Mouse (Mus musculus) hindbrain, postnatal 0 days (tissue): ENCODE data around the gene Btbd11. TPM values are rescaled to one million over a fixed set of nuclear protein-coding genes. Genes with fewer than 3 reads are reported as not detected.

Experiments used
- ATAC-seq: fragments of 200-750 bp; cut with Nextera tagmentation; 2 replicates; pipeline ENCODE4 v1.8.0; 2017; ENCODE audit warnings: mild to moderate bottlenecking, moderate TSS enrichment, moderate library complexity
- DNase-seq: peaks from one replicate; pipeline ENCODE4 v3.0.0-alpha.2; 2015; ENCODE audit warnings: low spot score
- H3K27ac ChIP-seq: fragments of 300-500 bp; sonication (generic); 2 replicates; pipeline ENCODE4 v1.5.1; 2014; ENCODE audit warnings: mild to moderate bottlenecking
- H3K27me3 ChIP-seq: fragments of 300-500 bp; sonication (generic); 2 replicates; pipeline ENCODE4 v1.6.1; 2014; ENCODE audit warnings: low read length, mixed read lengths; ENCODE audit not compliant: insufficient read depth
- H3K36me3 ChIP-seq: fragments of 300-500 bp; sonication (generic); 2 replicates; pipeline ENCODE4 v1.6.1; 2014; ENCODE audit warnings: low read length, mixed read lengths; ENCODE audit not compliant: insufficient read depth
- H3K4me1 ChIP-seq: fragments of 300-500 bp; sonication (generic); 2 replicates; pipeline ENCODE4 v1.6.1; 2014; ENCODE audit warnings: antibody characterized with exemption, low read length, mixed read lengths; ENCODE audit not compliant: insufficient read depth
- H3K4me2 ChIP-seq: fragments of 300-500 bp; sonication (generic); 2 replicates; pipeline ENCODE4 v1.6.1; 2014; ENCODE audit warnings: low read depth, mild to moderate bottlenecking, low read length, moderate library complexity, mixed read lengths
- H3K4me3 ChIP-seq: fragments of 300-500 bp; sonication (generic); 2 replicates; pipeline ENCODE4 v1.5.1; 2014; ENCODE audit warnings: low read length
- H3K9ac ChIP-seq: fragments of 300-500 bp; sonication (generic); replicated peaks from 2 replicates; pipeline ENCODE4 v1.6.1; 2014; ENCODE audit warnings: mild to moderate bottlenecking, low read length, moderate library complexity, mixed read lengths
- H3K9me3 ChIP-seq: fragments of 300-500 bp; sonication (generic); 2 replicates; pipeline ENCODE4 v1.6.1; 2016; ENCODE audit warnings: low read length, mixed read lengths
- CTCF ChIP-seq: IDR thresholded peaks from 2 replicates; pipeline ENCODE4 v1.5.1; 2016; ENCODE audit warnings: antibody characterized with exemption, control low read depth, low read depth
- WGBS: fragments of 180-500 bp; shearing (Covaris S2); extraction: QIAGEN DNeasy Blood & Tissue Kit; methylation state at CpG from one replicate; pipeline ENCODE4 v1.1.7; 2014; 5-methylcytosine and 5-hydroxymethylcytosine counted together
- polyA plus RNA-seq: library from polyadenylated mRNA; unstranded; fragments of >200 nt; fragmentation: Nextera tagmentation; extraction: Ambion mirVana; gene quantifications from 2 replicates; pipeline ENCODE4 v1.2.1, GENCODE M21; 2015
- total RNA-seq: library from RNA; depleted of rRNA; stranded (reverse); fragments of >200 nt; gene quantifications from 2 replicates; pipeline ENCODE4 v1.2.3, GENCODE M21; 2014

Gene Btbd11
- total and polyA plus RNA-seq, 2 experiments from 2014 or later = 21.2 to 72.9 TPM

DNA sequence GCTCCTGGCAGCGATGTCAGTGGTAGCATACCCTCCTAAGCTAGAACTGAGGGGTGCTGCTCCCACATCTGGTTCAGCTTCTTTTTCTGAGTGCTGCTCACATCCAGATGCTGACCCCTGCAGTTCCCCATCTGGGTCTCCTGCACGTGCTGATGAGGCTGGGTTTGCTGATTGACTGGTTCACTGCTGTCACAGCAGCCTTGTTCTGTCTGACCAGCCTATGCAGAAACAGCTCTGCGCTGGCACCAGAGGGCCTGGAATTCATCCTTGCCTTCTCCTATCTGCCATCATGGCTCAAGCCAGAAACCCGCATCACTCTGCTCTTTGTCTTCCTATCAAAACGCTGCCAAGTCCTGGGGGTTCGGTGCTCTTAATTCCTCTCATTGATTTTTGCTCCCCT, 95.9 kb downstream of the Btbd11 start:
- peaks cover 24% of the 10 kb centered on the region for H3K4me1 ChIP-seq
- 0 out of 2 replicates have a peak overlapping the region, but pooled peaks have one; percentile 2 for H3K9ac ChIP-seq
- ATAC-seq (peak; percentile 34; the same call in 1 of the 2 replicates), DNase-seq (peak; percentile 42)
- peak; percentile 11; the same call in 1 of the 2 replicates for TF ChIP-seq CTCF
- H3K27ac ChIP-seq = peak overlapping the region; percentile 12
- H3K27me3 ChIP-seq = no peaks in the 10 kb centered on the region
- no peak overlapping the region for H3K4me3 ChIP-seq
- H3K9me3 ChIP-seq = no peaks in the 10 kb centered on the region
- H3K36me3 ChIP-seq = no peaks in the 10 kb centered on the region
- H3K4me2 ChIP-seq = no peak overlapping the region
- WGBS = 17% methylated on average over 6 of the region's 6 CpGs

DNA sequence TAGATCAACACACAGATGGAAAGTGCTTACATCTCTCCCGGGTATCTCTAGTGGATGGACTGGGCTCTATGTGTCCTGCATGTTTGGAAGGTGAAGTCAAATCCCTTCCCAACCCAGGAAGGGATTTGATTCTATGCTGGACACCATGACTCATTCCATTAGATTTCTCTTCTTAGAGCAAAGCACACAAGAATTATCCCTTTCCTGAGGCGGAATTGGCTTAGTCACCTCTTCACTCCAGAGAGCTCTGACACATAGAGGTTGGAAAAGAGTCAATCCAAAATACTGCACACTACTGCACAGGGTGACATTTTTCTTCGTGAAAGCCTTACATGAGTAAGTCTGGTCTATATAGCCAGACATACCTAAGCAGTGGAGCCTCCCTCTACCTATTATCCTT, 99.8 kb downstream of the Btbd11 start:
- no peak for DNase-seq
- Histone ChIP-seq H3K4me3 (no peak overlapping the region), H3K9me3 (no peaks in the 10 kb centered on the region), H3K4me2 (no peak overlapping the region), H3K27me3 (no peaks in the 10 kb centered on the region), H3K9ac (no peak overlapping the region), H3K4me1 (peaks cover 14% of the 10 kb centered on the region), H3K27ac (no peak overlapping the region), H3K36me3 (no peaks in the 10 kb centered on the region)
- WGBS = 94% methylated on average over 3 of the region's 3 CpGs
- ATAC-seq = no peak
- no peak for TF ChIP-seq CTCF

DNA sequence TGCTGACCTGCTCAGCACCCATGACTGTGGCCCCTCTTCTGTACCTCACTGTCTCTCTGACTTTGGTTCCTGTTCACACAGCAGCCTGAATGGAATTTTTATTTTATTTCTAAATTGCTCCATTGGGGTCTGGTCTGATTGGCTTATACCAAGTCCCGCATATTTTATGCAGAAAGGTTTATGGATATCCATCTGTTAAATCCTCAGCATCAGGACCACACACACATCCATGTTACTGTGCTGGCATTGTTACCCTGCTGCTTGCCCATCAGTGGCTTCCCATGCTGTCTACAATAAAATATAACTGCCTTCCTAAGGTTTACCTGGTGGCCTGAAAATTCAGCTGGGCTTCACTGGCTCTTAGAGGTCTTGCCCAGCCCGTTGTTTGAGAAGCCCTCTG, 106.0 kb downstream of the Btbd11 start:
- no peak for DNase-seq
- ATAC-seq = no peak
- Histone ChIP-seq H3K9me3 (no peaks in the 10 kb centered on the region), H3K4me3 (no peak overlapping the region), H3K27ac (no peak overlapping the region), H3K4me2 (no peak overlapping the region), H3K36me3 (no peaks in the 10 kb centered on the region), H3K4me1 (no peaks in the 10 kb centered on the region), H3K27me3 (no peaks in the 10 kb centered on the region), H3K9ac (no peak overlapping the region)
- no peak for TF ChIP-seq CTCF
- 82% methylated on average over 2 of the region's 2 CpGs for WGBS

DNA sequence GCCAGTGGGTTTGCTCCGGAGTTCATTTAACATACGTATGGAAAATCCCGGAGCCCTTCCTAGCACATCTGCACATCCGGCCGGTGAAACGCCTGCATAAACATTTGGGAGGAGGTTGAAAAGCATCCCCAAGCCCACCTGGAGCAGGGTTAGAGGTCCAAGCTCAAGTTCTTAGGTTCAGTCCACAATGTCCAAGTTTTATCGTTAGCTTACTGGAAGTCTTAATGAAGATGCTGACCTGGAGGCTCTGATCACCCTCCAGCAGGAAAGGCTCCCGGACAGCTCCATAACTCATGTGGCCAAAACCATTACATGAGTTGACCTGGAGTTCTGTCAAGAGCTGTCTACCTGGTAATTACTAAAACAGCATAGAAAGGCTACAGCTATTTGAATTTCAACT, 109.7 kb downstream of the Btbd11 start:
- 93% methylated on average over 8 of the region's 8 CpGs for WGBS
- H3K27me3 ChIP-seq = no peaks in the 10 kb centered on the region
- H3K4me1 ChIP-seq = no peaks in the 10 kb centered on the region
- no peak overlapping the region for H3K9ac ChIP-seq
- H3K36me3 ChIP-seq = no peaks in the 10 kb centered on the region
- H3K27ac ChIP-seq = no peak overlapping the region
- H3K9me3 ChIP-seq = no peaks in the 10 kb centered on the region
- H3K4me3 ChIP-seq = no peak overlapping the region
- no peak overlapping the region for H3K4me2 ChIP-seq
- TF ChIP-seq CTCF = no peak
- DNase-seq = no peak
- ATAC-seq = no peak

DNA sequence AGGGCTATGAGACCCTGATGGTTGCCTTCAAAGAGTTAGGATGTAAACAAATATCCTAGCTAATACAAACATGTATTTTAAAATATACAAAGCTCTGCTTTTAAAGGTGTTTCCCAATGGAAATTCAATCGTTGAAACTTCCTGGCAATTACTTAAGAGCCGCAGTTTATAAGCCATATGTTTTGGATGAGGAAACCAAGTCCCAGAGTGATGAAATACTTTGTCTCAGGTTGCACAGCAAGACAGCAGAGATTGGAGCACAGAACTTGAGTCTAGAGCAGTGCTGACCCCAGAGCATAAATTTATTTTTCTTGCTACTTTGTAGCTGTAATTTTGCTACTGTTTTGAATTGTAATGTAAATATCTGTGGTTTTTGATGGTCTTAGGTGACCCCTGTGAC, 110.4 kb downstream of the Btbd11 start:
- Histone ChIP-seq H3K4me3 (no peak overlapping the region), H3K27me3 (no peaks in the 10 kb centered on the region), H3K9me3 (no peaks in the 10 kb centered on the region), H3K36me3 (no peaks in the 10 kb centered on the region), H3K9ac (no peak overlapping the region), H3K4me2 (no peak overlapping the region), H3K27ac (no peak overlapping the region), H3K4me1 (no peaks in the 10 kb centered on the region)
- ATAC-seq = no peak
- 75% methylated on average over 2 of the region's 2 CpGs for WGBS
- no peak for DNase-seq
- TF ChIP-seq CTCF = no peak

DNA sequence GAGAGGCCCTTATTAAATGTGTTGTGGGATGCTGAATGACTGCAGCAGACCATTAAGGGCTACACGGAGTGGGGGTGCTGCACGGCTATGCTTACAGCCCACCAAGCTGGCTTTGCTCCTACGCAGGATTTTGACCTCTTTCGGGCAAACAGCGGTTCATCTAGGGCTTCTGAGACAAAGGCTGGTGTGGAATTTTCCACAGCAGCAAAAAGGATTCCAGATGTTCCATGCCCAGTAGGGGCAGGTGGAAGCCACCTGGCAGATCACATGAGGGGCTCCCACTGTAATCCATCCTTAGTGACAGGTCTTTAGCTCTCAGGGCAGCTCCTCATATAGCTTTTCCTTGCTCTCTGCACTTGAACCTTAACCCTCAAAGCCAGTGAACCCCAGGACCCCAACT, 111.3 kb downstream of the Btbd11 start:
- Histone ChIP-seq H3K4me3 (no peak overlapping the region), H3K36me3 (no peaks in the 10 kb centered on the region), H3K4me1 (no peaks in the 10 kb centered on the region), H3K4me2 (no peak overlapping the region), H3K27ac (no peak overlapping the region), H3K9me3 (no peaks in the 10 kb centered on the region), H3K27me3 (no peaks in the 10 kb centered on the region), H3K9ac (no peak overlapping the region)
- DNase-seq (no peak), ATAC-seq (no peak)
- no peak for TF ChIP-seq CTCF
- 81% methylated on average over 5 of the region's 5 CpGs for WGBS

DNA sequence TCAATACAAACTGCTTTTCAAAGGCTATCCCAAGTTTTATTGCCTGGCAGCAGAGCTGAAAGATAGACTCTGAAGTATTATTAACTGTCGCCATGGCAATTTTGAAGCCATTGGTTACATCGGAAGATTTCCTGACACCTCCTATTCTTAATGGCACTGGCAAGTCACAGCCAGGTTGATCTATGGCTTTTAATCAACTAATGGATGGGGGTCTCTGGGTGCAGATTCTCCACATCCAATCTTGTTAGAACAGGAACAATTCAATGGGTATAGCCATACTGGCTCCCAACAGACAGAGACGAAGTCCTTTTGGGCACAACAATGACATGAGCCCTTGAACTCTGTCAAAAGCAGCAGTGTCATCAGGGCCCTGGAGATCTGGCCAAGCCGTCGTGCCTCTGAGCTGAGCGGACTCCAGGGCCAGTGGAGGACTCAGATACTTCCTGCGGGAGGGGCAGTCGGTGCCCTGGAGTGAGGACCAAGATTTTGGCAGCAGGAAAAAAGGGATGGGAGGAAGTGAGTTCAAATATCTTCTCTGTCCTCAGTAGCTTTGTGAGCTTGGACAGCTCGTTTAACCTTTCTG, 114.0 kb downstream of the Btbd11 start:
- Histone ChIP-seq H3K27ac (no peak overlapping the region), H3K4me2 (no peak overlapping the region), H3K4me3 (no peak overlapping the region), H3K27me3 (no peaks in the 10 kb centered on the region), H3K4me1 (no peaks in the 10 kb centered on the region), H3K9me3 (no peaks in the 10 kb centered on the region), H3K9ac (no peak overlapping the region), H3K36me3 (no peaks in the 10 kb centered on the region)
- TF ChIP-seq CTCF = no peak
- 45% methylated on average over 9 of the region's 9 CpGs for WGBS
- DNase-seq (no peak), ATAC-seq (no peak)
